Mouse (Mus musculus) brain, embryonic 14.5 days (tissue): ENCODE results near the gene Atxn7.

ENCODE experiments used
- CTCF ChIP-seq: fragments of 200-500 bp; IDR thresholded peaks from 2 replicates; pipeline ENCODE4 v1.5.1; 2012; ENCODE audit warnings: inconsistent platforms, mild to moderate bottlenecking, moderate library complexity, borderline replicate concordance; ENCODE audit not compliant: insufficient read depth, insufficient read length; ENCODE audit errors: extremely low read depth
- POLR2A ChIP-seq: fragments of 200-500 bp; IDR thresholded peaks from 2 replicates; pipeline ENCODE4 v1.6.1; 2012; ENCODE audit warnings: mild to moderate bottlenecking, inconsistent platforms, borderline replicate concordance; ENCODE audit not compliant: poor library complexity, insufficient read depth, insufficient read length, severe bottlenecking; ENCODE audit errors: extremely low read depth

- TF ChIP-seq CTCF: no peak
- TF ChIP-seq POLR2A: no peak
Observed at GRCm38 (mm10) chr14:14100773-14101280, 139.6 kb downstream of the Atxn7 start.
